Mouse (Mus musculus) CD4-positive, CD25-positive, alpha-beta regulatory T cell, adult 9 weeks (primary cell): Measurements from ENCODE around the gene Grb7. TPM values are rescaled to one million over a fixed set of nuclear protein-coding genes. Genes with fewer than 3 reads are reported as not detected.

Experiments used
- polyA plus RNA-seq: library from polyadenylated mRNA; unstranded; fragments of 100-300 nt; shearing (Covaris generic); gene quantifications from one replicate; pipeline ENCODE4 v1.2.1, GENCODE M21; 2017

The Grb7 gene
- polyA plus RNA-seq = 6.2 TPM

GRCm38 (mm10) chr11:98446213-98446561 lies at the start of gene Grb7:
Gene Grb7 (plus strand): TSS chr11:98446394.

GRCm38 (mm10) chr11:98400161-98400726 lies 46.0 kb upstream of the Grb7 start, which contains the start of gene Pgap3:
Gene Pgap3 (minus strand): TSS chr11:98400490.

GRCm38 (mm10) chr11:98412273-98412796 lies 33.9 kb upstream of the Grb7 start, which contains the start of gene Erbb2:
Gene Erbb2 (plus strand): TSS chr11:98412470.

GRCm38 (mm10) chr11:98438331-98439158 lies 7.6 kb upstream of the Grb7 start, which contains the start of gene Mien1:
Gene Mien1 (minus strand): TSS chr11:98438991.

Other genes starting within 250 kb of the Grb7 start
- gene Cdk12, start 243.3 kb upstream of the Grb7 start, polyA plus RNA-seq = 19.0 TPM
- not detected for gene Neurod2, start 116.7 kb upstream of the Grb7 start, polyA plus RNA-seq
- gene Ppp1r1b, start 98.0 kb upstream of the Grb7 start, polyA plus RNA-seq = not detected
- 78.8 TPM for gene Stard3, start 88.0 kb upstream of the Grb7 start, polyA plus RNA-seq
- not detected for gene Tcap, start 62.6 kb upstream of the Grb7 start, polyA plus RNA-seq
- not detected for gene Pnmt, start 59.9 kb upstream of the Grb7 start, polyA plus RNA-seq
- 15.1 TPM for gene Pgap3, start 45.9 kb upstream of the Grb7 start, polyA plus RNA-seq
- 0.32 TPM for gene Erbb2, start 33.9 kb upstream of the Grb7 start, polyA plus RNA-seq
- 204 TPM for gene Mien1, start 7.4 kb upstream of the Grb7 start, polyA plus RNA-seq
- 58.0 TPM for gene Ikzf3, start 99.6 kb downstream of the Grb7 start, polyA plus RNA-seq
- 5.6 TPM for gene Zpbp2, start 104.7 kb downstream of the Grb7 start, polyA plus RNA-seq
- 90.2 TPM for gene Ormdl3, start 141.0 kb downstream of the Grb7 start, polyA plus RNA-seq
- gene Lrrc3c, start 151.9 kb downstream of the Grb7 start, polyA plus RNA-seq = not detected
- 4.6 TPM for gene Gm12355, start 179.3 kb downstream of the Grb7 start, polyA plus RNA-seq
- gene Gsdma3, start 180.0 kb downstream of the Grb7 start, polyA plus RNA-seq = not detected
- not detected for gene Gsdma2, start 200.4 kb downstream of the Grb7 start, polyA plus RNA-seq
- not detected for gene Gsdma, start 218.0 kb downstream of the Grb7 start, polyA plus RNA-seq
- gene Psmd3, start 236.2 kb downstream of the Grb7 start, polyA plus RNA-seq = 60.8 TPM